Mouse (Mus musculus) liver, embryonic 12.5 days (tissue): ENCODE measurements around the gene Galnt11. TPM values are rescaled to one million over a fixed set of nuclear protein-coding genes. Genes with fewer than 3 reads are reported as not detected.

Experiments
- ATAC-seq: fragments of 200-750 bp; cut with Nextera tagmentation; 2 replicates; pipeline ENCODE4 v1.8.0; 2017; ENCODE audit warnings: moderate number of reproducible peaks, mild to moderate bottlenecking, moderate library complexity
- H3K27ac ChIP-seq: fragments of 300-500 bp; sonication (generic); 2 replicates; pipeline ENCODE4 v1.5.1; 2016; ENCODE audit warnings: mild to moderate bottlenecking
- H3K27me3 ChIP-seq: fragments of 300-500 bp; sonication (generic); replicated peaks from 2 replicates; pipeline ENCODE4 v1.6.1; 2016; ENCODE audit warnings: mild to moderate bottlenecking, moderate library complexity
- H3K36me3 ChIP-seq: fragments of 300-500 bp; sonication (generic); 2 replicates; pipeline ENCODE4 v1.6.1; 2016; ENCODE audit warnings: mild to moderate bottlenecking, moderate library complexity
- H3K4me1 ChIP-seq: fragments of 300-500 bp; sonication (generic); 2 replicates; pipeline ENCODE4 v1.6.1; 2016
- H3K4me2 ChIP-seq: fragments of 300-500 bp; sonication (generic); 2 replicates; pipeline ENCODE4 v1.6.1; 2016; ENCODE audit warnings: mild to moderate bottlenecking, moderate library complexity
- H3K4me3 ChIP-seq: fragments of 300-500 bp; sonication (generic); 2 replicates; pipeline ENCODE4 v1.5.1; 2016; ENCODE audit warnings: mild to moderate bottlenecking, moderate library complexity
- H3K9ac ChIP-seq: fragments of 300-500 bp; sonication (generic); 2 replicates; pipeline ENCODE4 v1.6.1; 2016; ENCODE audit warnings: mild to moderate bottlenecking, moderate library complexity
- H3K9me3 ChIP-seq: fragments of 300-500 bp; sonication (generic); replicated peaks from 2 replicates; pipeline ENCODE4 v1.6.1; 2016; ENCODE audit warnings: mild to moderate bottlenecking, moderate library complexity
- WGBS: fragments of 180-500 bp; shearing (Covaris S2); methylation state at CpG from one replicate; pipeline ENCODE4 v1.1.7; 2016; ENCODE audit not compliant: insufficient replicate concordance; 5-methylcytosine and 5-hydroxymethylcytosine counted together
- polyA plus RNA-seq: library from polyadenylated mRNA; unstranded; fragments of >200 nt; fragmentation: Nextera tagmentation; extraction: Ambion mirVana; gene quantifications from 2 replicates; pipeline ENCODE4 v1.2.1, GENCODE M21; 2016

Gene Galnt11
- polyA plus RNA-seq, 1 experiment from 2014 or later = 9.7 TPM

DNA sequence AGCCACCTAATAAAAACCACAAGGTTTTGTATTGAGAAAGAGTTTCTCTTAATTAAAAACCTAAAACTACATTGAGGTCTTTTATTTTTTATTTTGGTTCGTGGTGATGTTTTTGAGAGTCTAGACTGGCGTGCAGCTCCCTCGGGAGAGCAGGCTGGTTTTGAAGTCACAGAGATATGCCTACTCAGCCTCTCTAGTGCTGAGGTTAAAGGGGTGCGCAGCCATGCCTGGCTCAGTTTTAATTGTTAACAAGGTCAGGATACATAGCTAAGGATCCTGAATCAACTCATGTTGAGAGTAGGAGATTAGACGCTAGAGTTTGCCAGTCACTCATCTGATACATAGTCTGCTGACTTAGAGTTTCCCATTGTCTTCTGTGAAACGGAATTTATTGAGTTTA, 39.7 kb downstream of the Galnt11 start:
- 69% methylated on average over 6 of the region's 6 CpGs for WGBS
- H3K27me3 ChIP-seq = no peaks in the 10 kb centered on the region
- peaks cover 15% of the 10 kb centered on the region for H3K36me3 ChIP-seq
- no peak overlapping the region for H3K9ac ChIP-seq
- no peaks in the 10 kb centered on the region for H3K9me3 ChIP-seq
- no peak overlapping the region for H3K27ac ChIP-seq
- H3K4me1 ChIP-seq = no peaks in the 10 kb centered on the region
- no peak overlapping the region for H3K4me3 ChIP-seq
- H3K4me2 ChIP-seq = no peak overlapping the region
- ATAC-seq = no peak

DNA sequence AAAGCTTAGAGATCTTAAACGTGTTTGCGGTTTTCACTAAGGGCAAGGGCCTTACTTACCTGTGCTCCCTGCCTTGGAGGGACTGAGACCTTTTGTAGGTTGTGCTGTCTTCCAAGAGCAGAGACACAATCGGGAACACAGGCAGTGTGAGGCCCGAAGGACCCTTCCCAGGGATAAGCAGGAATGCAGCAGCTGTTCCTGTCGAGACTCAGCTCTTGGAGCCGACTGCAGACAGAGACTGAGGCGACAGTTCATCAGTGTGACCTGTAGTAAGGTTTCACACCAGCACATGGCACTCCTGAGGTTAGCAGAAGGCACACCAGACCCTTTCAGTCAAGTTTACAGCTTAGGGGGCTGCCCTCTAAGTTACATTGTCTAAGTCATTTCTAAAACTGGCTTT, 40.6 kb downstream of the Galnt11 start:
- H3K4me1 ChIP-seq = no peaks in the 10 kb centered on the region
- no peak overlapping the region for H3K9ac ChIP-seq
- H3K4me2 ChIP-seq = no peak overlapping the region
- H3K27ac ChIP-seq = no peak overlapping the region
- H3K9me3 ChIP-seq = no peaks in the 10 kb centered on the region
- H3K4me3 ChIP-seq = no peak overlapping the region
- H3K36me3 ChIP-seq = peaks cover 17% of the 10 kb centered on the region
- no peaks in the 10 kb centered on the region for H3K27me3 ChIP-seq
- ATAC-seq = no peak
- whole genome bisulfite sequencing = 71% methylated on average over 7 of the region's 7 CpGs

DNA sequence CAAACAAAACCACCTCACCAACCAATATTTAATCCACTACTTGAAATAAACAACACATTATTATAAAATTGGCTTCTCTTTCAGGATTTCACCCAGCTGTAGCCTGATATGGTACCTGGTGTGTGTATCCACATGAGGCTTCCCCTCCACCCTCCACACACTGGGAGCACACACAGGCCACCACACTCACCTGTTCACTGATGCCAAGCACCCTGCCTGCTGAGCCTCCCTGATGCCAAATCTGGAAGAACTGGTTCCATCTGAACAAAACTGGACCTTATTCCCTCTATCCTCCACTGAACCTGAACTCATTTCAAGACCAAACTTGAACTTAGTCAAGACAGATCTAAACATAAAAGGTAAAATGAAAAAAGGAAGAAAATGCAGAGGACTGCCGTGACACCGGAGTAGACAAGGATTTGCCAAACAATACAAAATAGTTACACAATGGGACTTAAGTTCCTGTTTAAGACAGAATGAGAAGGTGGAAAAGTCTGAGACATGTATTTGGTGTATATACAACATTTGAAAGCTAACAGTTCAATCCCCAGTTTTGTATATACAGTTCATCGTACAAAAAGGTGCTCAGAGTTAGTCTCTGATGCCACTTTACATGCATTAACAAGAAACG, 46.7 kb downstream of the Galnt11 start:
- ATAC-seq = no peak
- Histone ChIP-seq H3K36me3 (peaks cover 33% of the 10 kb centered on the region), H3K4me1 (no peaks in the 10 kb centered on the region), H3K4me3 (no peak overlapping the region), H3K9me3 (no peaks in the 10 kb centered on the region), H3K9ac (no peak overlapping the region), H3K27me3 (no peaks in the 10 kb centered on the region), H3K27ac (no peak overlapping the region), H3K4me2 (no peak overlapping the region)
- 87% methylated on average over 4 of the region's 4 CpGs for WGBS

DNA sequence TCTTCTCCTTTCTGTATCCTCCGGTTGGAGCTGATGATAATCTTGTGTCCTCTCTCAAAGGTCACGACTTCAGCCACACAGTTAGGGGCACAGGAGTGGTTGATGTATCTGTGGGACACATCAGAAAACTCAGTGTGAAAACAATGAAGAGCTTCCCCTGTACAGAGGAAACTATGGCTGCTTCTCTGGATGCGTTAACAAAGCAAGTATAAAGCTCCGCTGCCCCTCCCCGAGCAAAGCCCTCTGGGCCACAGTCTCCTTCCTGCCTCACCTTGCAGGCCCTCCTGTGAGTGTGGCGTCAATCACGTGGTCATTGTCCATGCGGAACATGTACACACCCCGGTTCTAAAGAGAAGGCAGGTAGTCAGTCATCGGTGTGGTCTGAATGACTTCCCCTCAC, 53.9 kb downstream of the Galnt11 start:
- no peak overlapping the region for H3K4me2 ChIP-seq
- H3K9me3 ChIP-seq = no peaks in the 10 kb centered on the region
- H3K4me1 ChIP-seq = no peaks in the 10 kb centered on the region
- no peak for ATAC-seq
- H3K27me3 ChIP-seq = no peaks in the 10 kb centered on the region
- H3K27ac ChIP-seq = no peak overlapping the region
- peaks cover 74% of the 10 kb centered on the region for H3K36me3 ChIP-seq
- WGBS = 80% methylated on average over 10 of the region's 10 CpGs
- no peak overlapping the region for H3K9ac ChIP-seq
- no peak overlapping the region for H3K4me3 ChIP-seq

DNA sequence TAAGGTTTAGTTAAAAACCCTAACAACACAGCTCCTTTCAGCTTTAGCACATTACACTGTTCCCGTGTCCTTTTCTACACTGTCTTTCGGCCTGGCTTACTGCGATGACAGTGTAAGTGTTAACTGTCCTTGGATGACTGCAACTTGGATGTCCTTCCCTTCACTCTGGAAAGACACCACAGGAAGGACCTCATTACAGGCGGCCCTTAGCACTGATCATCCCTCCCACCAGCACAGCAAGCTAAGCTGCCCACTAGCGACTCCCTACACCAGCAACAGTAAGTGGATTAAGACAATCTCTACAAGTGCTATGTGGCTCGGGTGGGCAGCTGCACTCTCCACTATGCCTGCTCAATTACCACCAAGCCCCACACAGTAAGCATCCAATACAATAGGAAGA, 54.7 kb downstream of the Galnt11 start:
- no peaks in the 10 kb centered on the region for H3K27me3 ChIP-seq
- no peak overlapping the region for H3K27ac ChIP-seq
- H3K4me1 ChIP-seq = no peaks in the 10 kb centered on the region
- no peak overlapping the region for H3K9ac ChIP-seq
- no peak for ATAC-seq
- WGBS = 84% methylated on average over 6 of the region's 6 CpGs
- H3K4me2 ChIP-seq = no peak overlapping the region
- peaks cover 76% of the 10 kb centered on the region for H3K36me3 ChIP-seq
- H3K4me3 ChIP-seq = no peak overlapping the region
- H3K9me3 ChIP-seq = no peaks in the 10 kb centered on the region

DNA sequence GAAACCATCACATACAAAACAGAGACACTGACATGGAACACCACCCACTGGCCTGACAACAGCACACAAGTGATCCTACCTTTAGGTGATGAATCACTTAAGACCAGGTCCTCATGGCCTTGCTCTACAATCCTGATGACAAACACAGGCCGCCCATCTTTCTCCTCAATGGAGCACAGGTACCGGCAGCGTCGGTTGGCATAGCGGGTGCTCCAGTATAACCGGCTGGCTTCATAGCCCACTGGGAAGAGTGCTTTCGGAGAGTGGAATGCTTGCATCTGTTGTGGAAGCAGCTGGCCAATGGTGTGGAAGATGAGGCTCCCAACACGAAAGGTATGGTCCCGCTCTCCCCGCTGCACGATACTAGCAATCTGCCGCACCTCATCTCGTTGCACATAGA, 62.3 kb downstream of the Galnt11 start:
- Histone ChIP-seq H3K4me1 (no peaks in the 10 kb centered on the region), H3K27ac (no peak overlapping the region), H3K9me3 (no peaks in the 10 kb centered on the region), H3K4me3 (no peak overlapping the region), H3K4me2 (no peak overlapping the region), H3K36me3 (peaks cover 89% of the 10 kb centered on the region), H3K27me3 (no peaks in the 10 kb centered on the region), H3K9ac (no peak overlapping the region)
- no peak for ATAC-seq
- WGBS = 96% methylated on average over 13 of the region's 13 CpGs

DNA sequence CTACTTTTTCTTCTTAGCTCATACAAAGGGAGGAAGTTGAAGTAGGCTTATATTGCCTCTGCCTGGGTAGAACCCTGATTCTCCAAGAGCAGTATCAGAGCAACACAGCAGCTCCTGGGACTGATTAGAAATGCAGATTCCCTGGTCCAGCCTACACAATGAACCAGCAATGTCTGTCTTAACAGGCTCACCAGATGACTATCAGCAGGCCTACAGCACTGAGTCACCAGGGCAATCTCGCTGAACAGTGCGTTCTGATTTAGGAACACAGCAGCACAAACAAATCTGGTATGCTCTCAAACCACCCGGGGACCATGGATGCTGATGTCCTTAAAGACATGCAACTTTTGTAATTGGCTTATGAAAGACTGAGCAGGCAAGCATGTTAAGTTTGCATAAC, 75.1 kb downstream of the Galnt11 start:
- 0 out of 2 replicates have a peak, but pooled peaks have one; percentile 46 for ATAC-seq
- Histone ChIP-seq H3K4me1 (no peaks in the 10 kb centered on the region), H3K36me3 (peaks cover 60% of the 10 kb centered on the region), H3K9ac (no peak overlapping the region), H3K27me3 (no peaks in the 10 kb centered on the region), H3K27ac (no peak overlapping the region), H3K4me3 (no peak overlapping the region), H3K9me3 (no peaks in the 10 kb centered on the region), H3K4me2 (no peak overlapping the region)
- 60% methylated on average over 3 of the region's 3 CpGs for WGBS

DNA sequence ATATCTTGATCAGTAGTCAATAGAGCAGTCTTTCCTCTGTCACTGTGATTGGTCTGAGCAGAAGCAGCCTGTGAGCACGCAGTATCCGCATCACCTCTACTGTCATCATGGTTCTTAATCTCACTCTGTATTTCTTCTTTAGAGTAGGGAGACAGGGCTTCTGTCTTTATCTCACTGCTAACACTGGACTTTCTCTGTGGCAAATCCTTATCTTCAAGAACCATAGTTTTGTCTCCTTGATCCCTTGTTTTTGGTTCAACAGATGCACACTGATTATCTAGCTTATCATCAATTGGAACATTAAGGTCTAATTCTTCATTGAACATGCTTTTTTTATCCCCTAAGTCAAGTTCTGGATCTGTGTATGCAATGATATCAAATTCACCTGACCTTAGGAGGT, 88.5 kb downstream of the Galnt11 start:
- Histone ChIP-seq H3K4me1 (no peaks in the 10 kb centered on the region; the same call in 1 of the 2 replicates), H3K9me3 (no peaks in the 10 kb centered on the region), H3K4me3 (no peak overlapping the region), H3K4me2 (no peak overlapping the region), H3K36me3 (peaks cover 54% of the 10 kb centered on the region), H3K27ac (no peak overlapping the region), H3K9ac (no peak overlapping the region), H3K27me3 (no peaks in the 10 kb centered on the region)
- ATAC-seq = peak; percentile 64
- WGBS = 68% methylated on average over 2 of the region's 2 CpGs

DNA sequence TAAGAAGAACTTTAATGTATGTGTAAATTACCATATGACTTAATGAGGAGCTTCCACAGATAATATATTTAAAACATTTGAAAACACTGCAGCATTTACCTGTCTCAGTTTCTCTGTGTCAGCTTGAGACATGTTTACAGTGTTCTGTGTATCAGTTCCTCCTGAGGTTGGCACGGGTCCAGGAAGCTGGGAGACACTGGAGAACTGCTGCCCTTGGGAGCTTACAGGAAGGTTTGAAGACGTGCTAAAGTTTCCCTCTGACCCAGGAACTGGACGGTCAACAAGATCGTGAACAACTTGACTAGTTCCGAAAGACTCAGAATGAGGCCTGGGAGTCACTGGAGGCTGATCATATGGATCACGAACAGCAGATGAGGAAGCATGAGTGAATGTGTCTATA, 92.2 kb downstream of the Galnt11 start:
- Histone ChIP-seq H3K4me3 (no peak overlapping the region), H3K36me3 (peaks cover 68% of the 10 kb centered on the region), H3K9me3 (no peaks in the 10 kb centered on the region), H3K27me3 (no peaks in the 10 kb centered on the region), H3K27ac (no peak overlapping the region), H3K4me1 (no peaks in the 10 kb centered on the region; the same call in 1 of the 2 replicates), H3K9ac (no peak overlapping the region), H3K4me2 (no peak overlapping the region)
- no peak for ATAC-seq
- whole genome bisulfite sequencing = 91% methylated on average over 6 of the region's 6 CpGs

Other genes with a start within 250 kb of the Galnt11 start
- gene Prkag2, start 121.3 kb upstream of the Galnt11 start, polyA plus RNA-seq = 7.2 TPM in 2 replicates
- not detected in 2 replicates for gene Galntl5, start 40.4 kb upstream of the Galnt11 start, polyA plus RNA-seq
- gene E130116L18Rik, start 1.2 kb downstream of the Galnt11 start, polyA plus RNA-seq = 1.8 TPM in 1 of 2 replicates, not detected in the other